Mouse (Mus musculus) hindbrain, postnatal 0 days (tissue): ENCODE results near the gene Ano6. TPM values are rescaled to one million over a fixed set of nuclear protein-coding genes. Genes with fewer than 3 reads are reported as not detected.

Experiments
- ATAC-seq: fragments of 200-750 bp; cut with Nextera tagmentation; 2 replicates; pipeline ENCODE4 v1.8.0; 2017; ENCODE audit warnings: mild to moderate bottlenecking, moderate TSS enrichment, moderate library complexity
- DNase-seq: peaks from one replicate; pipeline ENCODE4 v3.0.0-alpha.2; 2015; ENCODE audit warnings: low spot score
- H3K27ac ChIP-seq: fragments of 300-500 bp; sonication (generic); 2 replicates; pipeline ENCODE4 v1.5.1; 2014; ENCODE audit warnings: mild to moderate bottlenecking
- H3K27me3 ChIP-seq: fragments of 300-500 bp; sonication (generic); 2 replicates; pipeline ENCODE4 v1.6.1; 2014; ENCODE audit warnings: low read length, mixed read lengths; ENCODE audit not compliant: insufficient read depth
- H3K36me3 ChIP-seq: fragments of 300-500 bp; sonication (generic); 2 replicates; pipeline ENCODE4 v1.6.1; 2014; ENCODE audit warnings: low read length, mixed read lengths; ENCODE audit not compliant: insufficient read depth
- H3K4me1 ChIP-seq: fragments of 300-500 bp; sonication (generic); 2 replicates; pipeline ENCODE4 v1.6.1; 2014; ENCODE audit warnings: antibody characterized with exemption, low read length, mixed read lengths; ENCODE audit not compliant: insufficient read depth
- H3K4me2 ChIP-seq: fragments of 300-500 bp; sonication (generic); 2 replicates; pipeline ENCODE4 v1.6.1; 2014; ENCODE audit warnings: low read depth, mild to moderate bottlenecking, low read length, moderate library complexity, mixed read lengths
- H3K4me3 ChIP-seq: fragments of 300-500 bp; sonication (generic); 2 replicates; pipeline ENCODE4 v1.5.1; 2014; ENCODE audit warnings: low read length
- H3K9ac ChIP-seq: fragments of 300-500 bp; sonication (generic); replicated peaks from 2 replicates; pipeline ENCODE4 v1.6.1; 2014; ENCODE audit warnings: mild to moderate bottlenecking, low read length, moderate library complexity, mixed read lengths
- H3K9me3 ChIP-seq: fragments of 300-500 bp; sonication (generic); 2 replicates; pipeline ENCODE4 v1.6.1; 2016; ENCODE audit warnings: low read length, mixed read lengths
- CTCF ChIP-seq: IDR thresholded peaks from 2 replicates; pipeline ENCODE4 v1.5.1; 2016; ENCODE audit warnings: antibody characterized with exemption, control low read depth, low read depth
- WGBS: fragments of 180-500 bp; shearing (Covaris S2); extraction: QIAGEN DNeasy Blood & Tissue Kit; methylation state at CpG from one replicate; pipeline ENCODE4 v1.1.7; 2014; 5-methylcytosine and 5-hydroxymethylcytosine counted together
- polyA plus RNA-seq: library from polyadenylated mRNA; unstranded; fragments of >200 nt; fragmentation: Nextera tagmentation; extraction: Ambion mirVana; gene quantifications from 2 replicates; pipeline ENCODE4 v1.2.1, GENCODE M21; 2015
- total RNA-seq: library from RNA; depleted of rRNA; stranded (reverse); fragments of >200 nt; gene quantifications from 2 replicates; pipeline ENCODE4 v1.2.3, GENCODE M21; 2014

Gene Ano6
- total and polyA plus RNA-seq, 2 experiments from 2014 or later, result 19.2 to 34.3 TPM

- no peak for DNase-seq
- Histone ChIP-seq H3K27ac (no peak overlapping the region), H3K9ac (no peak overlapping the region), H3K4me1 (no peaks in the 10 kb centered on the region), H3K4me2 (no peak overlapping the region), H3K9me3 (no peaks in the 10 kb centered on the region), H3K36me3 (no peaks in the 10 kb centered on the region), H3K4me3 (no peak overlapping the region), H3K27me3 (no peaks in the 10 kb centered on the region)
- no peak for TF ChIP-seq CTCF
- ATAC-seq, result no peak
- 90% methylated on average over 4 of the region's 4 CpGs for WGBS
Measured at GRCm38 (mm10) chr15:95921639-95922038, 131.0 kb downstream of the Ano6 start.

- Histone ChIP-seq H3K9ac (no peak overlapping the region), H3K4me3 (no peak overlapping the region), H3K4me2 (no peak overlapping the region), H3K27ac (no peak overlapping the region), H3K27me3 (no peaks in the 10 kb centered on the region), H3K4me1 (no peaks in the 10 kb centered on the region), H3K9me3 (no peaks in the 10 kb centered on the region), H3K36me3 (no peaks in the 10 kb centered on the region)
- TF ChIP-seq CTCF, result no peak
- 91% methylated on average over 6 of the region's 6 CpGs for WGBS
- ATAC-seq (no peak), DNase-seq (no peak)
Measured at GRCm38 (mm10) chr15:95922558-95922957, 131.9 kb downstream of the Ano6 start.

DNA sequence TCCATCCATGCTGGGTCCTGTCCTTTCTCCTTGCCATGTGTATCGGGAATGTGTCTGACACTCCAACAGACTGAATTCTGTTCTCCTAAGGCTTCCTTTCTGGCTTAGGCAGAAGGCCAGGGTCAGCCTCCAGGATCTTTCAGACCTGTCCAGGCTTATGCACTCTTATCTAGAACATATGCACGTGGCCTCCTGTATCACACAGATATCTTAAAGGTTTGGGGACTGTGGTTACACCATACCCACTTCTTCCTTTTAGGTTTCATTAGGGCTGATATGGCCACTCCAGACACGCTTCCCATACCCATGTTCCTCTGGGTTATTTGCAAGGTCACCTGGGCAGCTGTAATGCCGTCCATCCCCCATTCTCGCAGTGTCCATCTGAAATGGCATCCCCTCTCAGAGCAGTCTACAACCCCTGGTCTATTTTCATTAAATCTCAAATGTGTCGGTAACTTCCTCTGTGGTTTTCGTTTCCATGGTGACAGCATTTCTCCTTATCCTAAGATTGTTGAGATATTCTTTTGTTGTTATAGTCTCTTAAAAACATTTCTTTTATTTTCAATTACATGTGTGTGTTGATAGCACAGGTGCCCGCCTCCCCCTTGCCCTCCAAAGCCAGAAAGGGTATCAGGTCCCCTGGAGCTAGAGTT, 134.8 kb downstream of the Ano6 start:
- ATAC-seq, result no peak
- Histone ChIP-seq H3K36me3 (no peaks in the 10 kb centered on the region), H3K4me1 (no peaks in the 10 kb centered on the region), H3K9ac (no peak overlapping the region), H3K4me3 (no peak overlapping the region), H3K9me3 (no peaks in the 10 kb centered on the region), H3K4me2 (no peak overlapping the region), H3K27ac (no peak overlapping the region), H3K27me3 (no peaks in the 10 kb centered on the region)
- 85% methylated on average over 8 of the region's 8 CpGs for WGBS
- no peak for TF ChIP-seq CTCF
- DNase-seq, result no peak

- WGBS, result 88% methylated on average over 6 of the region's 6 CpGs
- H3K27me3 ChIP-seq, result no peaks in the 10 kb centered on the region
- H3K4me3 ChIP-seq, result no peak overlapping the region
- H3K4me1 ChIP-seq, result no peaks in the 10 kb centered on the region
- no peak overlapping the region for H3K9ac ChIP-seq
- no peak for DNase-seq
- ATAC-seq, result no peak
- no peak for TF ChIP-seq CTCF
- no peaks in the 10 kb centered on the region for H3K36me3 ChIP-seq
- no peak overlapping the region for H3K27ac ChIP-seq
- no peak overlapping the region for H3K4me2 ChIP-seq
- H3K9me3 ChIP-seq, result no peaks in the 10 kb centered on the region
Measured at GRCm38 (mm10) chr15:95929087-95929486, 138.4 kb downstream of the Ano6 start.

GRCm38 (mm10) chr15:95931013-95931775, 140.6 kb downstream of the Ano6 start:
- no peak overlapping the region for H3K9ac ChIP-seq
- no peak overlapping the region for H3K4me2 ChIP-seq
- no peak overlapping the region for H3K27ac ChIP-seq

DNA sequence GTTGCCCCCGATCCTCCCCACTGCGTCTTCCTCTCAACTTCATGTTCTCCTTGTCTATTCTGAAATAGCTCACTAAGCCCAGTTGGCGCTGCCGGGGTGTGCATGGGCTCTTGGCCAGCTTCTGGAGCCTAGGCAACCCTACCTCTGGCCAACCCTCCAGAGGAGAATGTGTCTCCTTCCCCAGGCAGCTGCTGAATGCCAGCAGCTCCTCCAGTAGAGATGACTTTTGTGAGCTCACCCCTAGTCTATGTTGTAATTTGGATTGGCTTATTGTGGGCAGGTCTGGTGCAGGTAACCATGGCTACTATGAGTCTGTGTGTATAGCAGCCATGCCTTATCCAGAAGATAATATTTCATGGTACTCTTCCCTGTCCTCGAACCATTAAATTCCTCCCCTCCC, 141.7 kb downstream of the Ano6 start:
- H3K4me3 ChIP-seq, result no peak overlapping the region
- H3K4me1 ChIP-seq, result no peaks in the 10 kb centered on the region
- no peak for TF ChIP-seq CTCF
- H3K27me3 ChIP-seq, result no peaks in the 10 kb centered on the region
- H3K4me2 ChIP-seq, result no peak overlapping the region
- H3K27ac ChIP-seq, result no peak overlapping the region
- no peaks in the 10 kb centered on the region for H3K36me3 ChIP-seq
- DNase-seq, result peak; percentile 74
- no peak overlapping the region for H3K9ac ChIP-seq
- 40% methylated on average over 5 of the region's 5 CpGs for WGBS
- H3K9me3 ChIP-seq, result no peaks in the 10 kb centered on the region
- peak; percentile 88 for ATAC-seq

More at GRCm38 (mm10) chr15:95931013-95931775, 140.6 kb downstream of the Ano6 start:
- Histone ChIP-seq H3K27me3 (no peaks in the 10 kb centered on the region), H3K4me1 (no peaks in the 10 kb centered on the region), H3K36me3 (no peaks in the 10 kb centered on the region), H3K4me3 (no peak overlapping the region), H3K9me3 (no peaks in the 10 kb centered on the region)
- no peak for ATAC-seq
- DNase-seq, result no peak
- no peak for TF ChIP-seq CTCF
- 61% methylated on average over 16 of the region's 16 CpGs for WGBS

DNA sequence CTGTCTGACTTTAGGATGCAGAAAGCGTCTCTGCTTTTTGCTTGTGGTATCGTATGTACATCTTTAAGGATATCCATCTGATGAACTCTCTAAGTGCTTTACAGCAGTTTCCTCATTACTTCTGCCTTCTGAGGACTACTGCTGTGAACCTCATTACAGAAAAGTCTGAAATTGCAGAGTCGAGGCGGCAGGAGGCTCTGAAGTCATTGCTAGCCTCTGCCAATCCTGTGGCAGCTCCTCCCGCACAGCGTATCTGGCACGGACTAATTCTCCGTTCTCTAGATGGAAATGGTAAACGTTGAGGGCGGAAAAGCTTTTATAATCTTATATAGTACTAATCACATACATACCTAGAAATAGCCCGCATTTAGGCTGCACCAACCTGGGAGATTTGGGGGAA, 144.5 kb downstream of the Ano6 start:
- Histone ChIP-seq H3K9ac (no peak overlapping the region), H3K4me2 (peak overlapping the region; percentile 10; the same call in 1 of the 2 replicates), H3K36me3 (no peaks in the 10 kb centered on the region), H3K27me3 (no peaks in the 10 kb centered on the region), H3K4me1 (no peaks in the 10 kb centered on the region), H3K27ac (0 out of 2 replicates have a peak overlapping the region, but pooled peaks have one; percentile 0), H3K9me3 (no peaks in the 10 kb centered on the region), H3K4me3 (no peak overlapping the region)
- WGBS, result 52% methylated on average over 11 of the region's 11 CpGs
- TF ChIP-seq CTCF, result no peak
- DNase-seq, result peak; percentile 64
- ATAC-seq, result peak; percentile 70; the same call in 1 of the 2 replicates
